In the genomic region with DNA sequence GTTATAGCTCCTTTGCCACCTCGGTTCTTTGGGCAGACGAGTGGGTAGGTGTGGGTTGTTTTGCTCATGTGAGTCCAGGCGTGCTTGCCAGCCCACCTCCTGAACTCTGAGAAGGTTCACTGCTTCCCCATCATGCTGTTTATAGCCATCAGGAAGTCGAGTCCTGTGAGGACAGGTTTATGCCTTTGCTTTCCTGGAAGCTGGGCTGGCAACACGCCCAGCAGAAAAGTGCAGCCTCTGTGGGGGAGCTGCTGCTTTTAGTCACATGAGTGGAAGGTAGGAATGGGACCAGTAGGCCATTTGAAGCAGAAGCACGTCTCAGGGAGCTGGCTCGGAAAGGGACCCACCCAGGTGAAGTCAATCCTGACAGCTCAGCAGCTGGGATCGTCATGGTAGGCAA, we compare ENCODE assay signal across 10 mouse cellular contexts. TPM values are rescaled to one million over a fixed set of nuclear protein-coding genes. Genes with fewer than 3 reads are reported as not detected.
DNase-seq lines count a peak whose midpoint lies in the region; ATAC-seq and TF ChIP-seq lines count a peak whose summit lies in the region.
"Had no signal": no experiment of that assay in that cellular context is flagged by ENCODE, and none has a peak within 500 bp of the region (broad histone marks: within the 10 kb centered on the region; RNA-seq: fewer than 3 reads in every experiment).

No protein-coding gene starts in this region.

- H3K36me3 ChIP-seq in midbrain, embryonic 13.5 days = peaks cover 52% of the 10 kb centered on the region

- H3K27ac ChIP-seq in gastrocnemius, adult 2 months = peak overlapping the region; percentile 66
- H3K27ac ChIP-seq in midbrain, embryonic 13.5 days = no peak overlapping the region
- H3K27ac ChIP-seq: hindbrain, embryonic 13.5 days had no signal

- H3K4me2 ChIP-seq in midbrain, embryonic 13.5 days (replicated peaks) = no peak overlapping the region
- H3K4me2 ChIP-seq: hindbrain, embryonic 13.5 days had no signal

- no peaks in the 10 kb centered on the region for H3K27me3 ChIP-seq in midbrain, embryonic 13.5 days
- H3K27me3 ChIP-seq: hindbrain, embryonic 13.5 days had no signal

- intact Hi-C loops in gastrocnemius, adult 2 months (cut with DNase I) = no loop called here
- intact Hi-C loops in gastrocnemius, postnatal 14 days (cut with DNase I; ENCODE audit: low total_unique reads) = loop anchor here (10.0 kb wide), 1 partner anchor 55 kb away; no protein-coding TSS in a partner anchor
- intact Hi-C loops in heart, postnatal 36 days (cut with DNase I) = no loop called here

- no peak for ATAC-seq in midbrain, embryonic 13.5 days

- H3K4me3 ChIP-seq in gastrocnemius, adult 2 months = no peak overlapping the region
- H3K4me3 ChIP-seq in midbrain, embryonic 13.5 days (replicated peaks) = no peak overlapping the region
- H3K4me3 ChIP-seq: erythroblast, embryonic 14.5 days; hindbrain, embryonic 13.5 days had no signal

- DNase-seq in gastrocnemius, adult 2 months = peak; percentile 59
- DNase-seq in gastrocnemius, postnatal 14 days = no peak
- peak; percentile 69 for DNase-seq in brain, adult 2 months (ENCODE audit: low read depth, low spot score)
- DNase-seq in heart, postnatal 36 days = peak; percentile 41 to 53
- DNase-seq in kidney, postnatal 4 days = peak; percentile 82 to 91
- no peak for DNase-seq in thymus, postnatal 10 days (ENCODE audit: low spot score in 2 of 2)
- no peak for DNase-seq in frontal cortex, postnatal 25 days (ENCODE audit: low spot score in 2 of 2)

- WGBS in midbrain, embryonic 13.5 days = 87% methylated on average over 8 of the region's 8 CpGs

- TF ChIP-seq CTCF in gastrocnemius, adult 2 months (IDR thresholded peaks at IDR 0.05) = no peak

- H3K4me1 ChIP-seq in midbrain, embryonic 13.5 days (replicated peaks) = peaks cover 48% of the 10 kb centered on the region

- no peaks in the 10 kb centered on the region for H3K9me3 ChIP-seq in midbrain, embryonic 13.5 days
- H3K9me3 ChIP-seq: hindbrain, embryonic 13.5 days had no signal

- no peak overlapping the region for H3K9ac ChIP-seq in midbrain, embryonic 13.5 days (replicated peaks)
- H3K9ac ChIP-seq: hindbrain, embryonic 13.5 days had no signal

RNA-seq across cellular contexts. Expression of a gene that starts 11.5 kb away (rescaled TPM):
- 10 to 100 TPM; 20.7 to 22.0 TPM for total RNA-seq in gastrocnemius, adult 2 months (2021)
- total RNA-seq in gastrocnemius, postnatal 14 days (2021) = 10 to 100 TPM; 17.8 to 23.1 TPM
- total RNA-seq in heart, postnatal 36 days (2021) = 10 to 100 TPM; 21.3 to 23.1 TPM
- 10.4 and 11.0 TPM in 2 replicates for polyA plus RNA-seq in midbrain, embryonic 13.5 days (2015; fragmentation: Nextera tagmentation; extraction: Ambion mirVana)

Comparison
In these comparisons a context has a peak if more than half of its experiments do, and no peak if none do; other contexts are left out.
1. DNase-seq: peak in gastrocnemius, adult 2 months (single experiment), brain, adult 2 months (single experiment), heart, postnatal 36 days (2 of 2) and kidney, postnatal 4 days (2 of 2); none in gastrocnemius, postnatal 14 days (single experiment), thymus, postnatal 10 days (0 of 2) and frontal cortex, postnatal 25 days (0 of 2).